Mouse (Mus musculus) E14TG2a.4 (cell line): ENCODE results near the gene Daxx.

ENCODE experiments used
- CTCF ChIP-seq: conservative IDR thresholded peaks from 2 replicates; pipeline ENCODE4 v1.5.1; 2014; ENCODE audit warnings: low read length
- NANOG ChIP-seq: IDR thresholded peaks from 2 replicates; pipeline ENCODE4 v1.6.1; 2014; ENCODE audit warnings: borderline replicate concordance, low read length, mixed read lengths
- POU5F1 ChIP-seq: IDR thresholded peaks from 2 replicates; pipeline ENCODE4 v1.6.1; 2014; ENCODE audit warnings: low read length, borderline replicate concordance

DNA sequence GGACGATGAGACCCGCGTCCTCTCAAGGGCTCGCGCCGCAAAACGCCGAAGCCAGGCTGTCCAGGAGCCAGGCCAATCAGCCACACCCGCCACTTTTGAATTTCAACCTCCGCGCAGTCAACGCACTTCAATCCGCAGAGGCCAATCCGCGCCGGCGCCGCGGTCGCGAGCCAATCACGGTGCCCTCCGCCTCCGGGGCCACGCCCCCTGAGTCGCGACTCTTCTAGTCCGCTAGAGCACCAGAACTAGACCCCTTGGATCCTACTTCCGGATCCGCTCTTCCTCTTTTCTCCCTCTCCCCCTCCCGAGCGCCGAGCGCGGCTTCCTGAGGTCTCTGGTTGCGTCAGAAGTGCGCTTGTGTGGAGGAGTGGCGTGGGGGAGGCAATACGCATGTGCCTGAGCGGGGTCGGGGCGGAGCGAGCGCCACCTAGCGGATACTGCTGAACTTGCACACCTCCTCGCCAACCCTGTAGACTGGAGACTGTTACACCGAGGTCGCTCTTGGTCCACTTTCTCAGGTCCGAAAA lies 18.6 kb upstream of the Daxx start, which contains the start of gene Kifc1:
- TF ChIP-seq CTCF = peak; percentile 89
- no peak for TF ChIP-seq NANOG
- no peak for TF ChIP-seq POU5F1
